Mouse (Mus musculus): ENCODE measurements around the gene Fxyd1. TPM values are rescaled to one million over a fixed set of nuclear protein-coding genes. Genes with fewer than 3 reads are reported as not detected.

Gene Fxyd1
- total and polyA plus RNA-seq, 3 experiments: 0.22 TPM; not detected in 2

Other genes with a start within 250 kb of the Fxyd1 start
- gene Ffar2, start 233.4 kb downstream of the Fxyd1 start, total RNA-seq (2012; rRNA removed): not detected in 2 replicates
- under 1 TPM in 1 of 2 experiments, not detected in 1; 0.04 TPM for gene Ffar2, start 233.4 kb downstream of the Fxyd1 start, polyA plus RNA-seq (2012; ENCODE audit: insufficient read depth in 1 of 2, insufficient read length in 2 of 2, low read depth in 1 of 2, low replicate concordance in 2 of 2, missing spikeins in 1 of 2)
- not detected in 2 replicates for gene Ffar3, start 201.0 kb downstream of the Fxyd1 start, total RNA-seq (2012; rRNA removed)
- gene Ffar3, start 201.0 kb downstream of the Fxyd1 start, polyA plus RNA-seq (2012; ENCODE audit: insufficient read depth in 1 of 2, insufficient read length in 2 of 2, low read depth in 1 of 2, low replicate concordance in 2 of 2, missing spikeins in 1 of 2): not detected
- not detected in 2 replicates for gene Ffar1, start 195.6 kb downstream of the Fxyd1 start, total RNA-seq (2012; rRNA removed)
- not detected for gene Ffar1, start 195.6 kb downstream of the Fxyd1 start, polyA plus RNA-seq (2012; ENCODE audit: insufficient read depth in 1 of 2, insufficient read length in 2 of 2, low read depth in 1 of 2, low replicate concordance in 2 of 2, missing spikeins in 1 of 2)
- gene Cd22, start 176.9 kb downstream of the Fxyd1 start, total RNA-seq (2012; rRNA removed): not detected in 2 replicates
- gene Cd22, start 176.9 kb downstream of the Fxyd1 start, polyA plus RNA-seq (2012; ENCODE audit: insufficient read depth in 1 of 2, insufficient read length in 2 of 2, low read depth in 1 of 2, low replicate concordance in 2 of 2, missing spikeins in 1 of 2): under 1 TPM in 1 of 2 experiments, not detected in 1; 0.07 TPM
- gene Mag, start 142.3 kb downstream of the Fxyd1 start, total RNA-seq (2012; rRNA removed): not detected in 2 replicates
- gene Mag, start 142.3 kb downstream of the Fxyd1 start, polyA plus RNA-seq (2012; ENCODE audit: insufficient read depth in 1 of 2, insufficient read length in 2 of 2, low read depth in 1 of 2, low replicate concordance in 2 of 2, missing spikeins in 1 of 2): not detected
- not detected in 2 replicates for gene Hamp2, start 132.5 kb downstream of the Fxyd1 start, total RNA-seq (2012; rRNA removed)
- not detected for gene Hamp2, start 132.5 kb downstream of the Fxyd1 start, polyA plus RNA-seq (2012; ENCODE audit: insufficient read depth in 1 of 2, insufficient read length in 2 of 2, low read depth in 1 of 2, low replicate concordance in 2 of 2, missing spikeins in 1 of 2)
- gene Hamp, start 113.2 kb downstream of the Fxyd1 start, total RNA-seq (2012; rRNA removed): not detected in 2 replicates
- not detected for gene Hamp, start 113.2 kb downstream of the Fxyd1 start, polyA plus RNA-seq (2012; ENCODE audit: insufficient read depth in 1 of 2, insufficient read length in 2 of 2, low read depth in 1 of 2, low replicate concordance in 2 of 2, missing spikeins in 1 of 2)
- gene Usf2, start 100.4 kb downstream of the Fxyd1 start, total RNA-seq (2012; rRNA removed): 34.4 and 43.0 TPM in 2 replicates
- 100 to 1,000 TPM in 1 of 2 experiments, not detected in 1; 144 TPM for gene Usf2, start 100.4 kb downstream of the Fxyd1 start, polyA plus RNA-seq (2012; ENCODE audit: insufficient read depth in 1 of 2, insufficient read length in 2 of 2, low read depth in 1 of 2, low replicate concordance in 2 of 2, missing spikeins in 1 of 2)
- not detected in 2 replicates for gene Lsr, start 83.7 kb downstream of the Fxyd1 start, total RNA-seq (2012; rRNA removed)
- gene Lsr, start 83.7 kb downstream of the Fxyd1 start, polyA plus RNA-seq (2012; ENCODE audit: insufficient read depth in 1 of 2, insufficient read length in 2 of 2, low read depth in 1 of 2, low replicate concordance in 2 of 2, missing spikeins in 1 of 2): under 1 TPM in 1 of 2 experiments, not detected in 1; 0.22 TPM
- not detected in 2 replicates for gene Fam187b, start 83.4 kb downstream of the Fxyd1 start, total RNA-seq (2012; rRNA removed)
- gene Fam187b, start 83.4 kb downstream of the Fxyd1 start, polyA plus RNA-seq (2012; ENCODE audit: insufficient read depth in 1 of 2, insufficient read length in 2 of 2, low read depth in 1 of 2, low replicate concordance in 2 of 2, missing spikeins in 1 of 2): not detected
- 38.6 and 39.4 TPM in 2 replicates for gene Fxyd5, start 14.7 kb downstream of the Fxyd1 start, total RNA-seq (2012; rRNA removed)
- gene Fxyd5, start 14.7 kb downstream of the Fxyd1 start, polyA plus RNA-seq (2012; ENCODE audit: insufficient read depth in 1 of 2, insufficient read length in 2 of 2, low read depth in 1 of 2, low replicate concordance in 2 of 2, missing spikeins in 1 of 2): 10 to 100 TPM in 1 of 2 experiments, not detected in 1; 57.5 TPM
- not detected in 2 replicates for gene Fxyd7, start 5.7 kb downstream of the Fxyd1 start, total RNA-seq (2012; rRNA removed)
- under 1 TPM in 1 of 2 experiments, not detected in 1; 0.11 TPM for gene Fxyd7, start 5.7 kb downstream of the Fxyd1 start, polyA plus RNA-seq (2012; ENCODE audit: insufficient read depth in 1 of 2, insufficient read length in 2 of 2, low read depth in 1 of 2, low replicate concordance in 2 of 2, missing spikeins in 1 of 2)
- gene Lgi4, start 2.1 kb upstream of the Fxyd1 start, total RNA-seq (2012; rRNA removed): not detected in 2 replicates
- not detected for gene Lgi4, start 2.1 kb upstream of the Fxyd1 start, polyA plus RNA-seq (2012; ENCODE audit: insufficient read depth in 1 of 2, insufficient read length in 2 of 2, low read depth in 1 of 2, low replicate concordance in 2 of 2, missing spikeins in 1 of 2)
- gene Fxyd3, start 19.5 kb upstream of the Fxyd1 start, total RNA-seq (2012; rRNA removed): not detected in 2 replicates
- gene Fxyd3, start 19.5 kb upstream of the Fxyd1 start, polyA plus RNA-seq (2012; ENCODE audit: insufficient read depth in 1 of 2, insufficient read length in 2 of 2, low read depth in 1 of 2, low replicate concordance in 2 of 2, missing spikeins in 1 of 2): not detected
- gene Hpn, start 58.1 kb upstream of the Fxyd1 start, total RNA-seq (2012; rRNA removed): 0.69 and 1.6 TPM in 2 replicates
- 1 to 10 TPM in 1 of 2 experiments, not detected in 1; 1.1 TPM for gene Hpn, start 58.1 kb upstream of the Fxyd1 start, polyA plus RNA-seq (2012; ENCODE audit: insufficient read depth in 1 of 2, insufficient read length in 2 of 2, low read depth in 1 of 2, low replicate concordance in 2 of 2, missing spikeins in 1 of 2)
- not detected in 2 replicates for gene Scn1b, start 69.8 kb upstream of the Fxyd1 start, total RNA-seq (2012; rRNA removed)
- not detected for gene Scn1b, start 69.8 kb upstream of the Fxyd1 start, polyA plus RNA-seq (2012; ENCODE audit: insufficient read depth in 1 of 2, insufficient read length in 2 of 2, low read depth in 1 of 2, low replicate concordance in 2 of 2, missing spikeins in 1 of 2)
- gene Gramd1a, start 98.7 kb upstream of the Fxyd1 start, total RNA-seq (2012; rRNA removed): 18.2 and 21.8 TPM in 2 replicates
- 10 to 100 TPM in 1 of 2 experiments, not detected in 1; 65.7 TPM for gene Gramd1a, start 98.7 kb upstream of the Fxyd1 start, polyA plus RNA-seq (2012; ENCODE audit: insufficient read depth in 1 of 2, insufficient read length in 2 of 2, low read depth in 1 of 2, low replicate concordance in 2 of 2, missing spikeins in 1 of 2)
- not detected in 2 replicates for gene Scgb2b2, start 233.3 kb upstream of the Fxyd1 start, total RNA-seq (2012; rRNA removed)
- not detected for gene Scgb2b2, start 233.3 kb upstream of the Fxyd1 start, polyA plus RNA-seq (2012; ENCODE audit: insufficient read depth in 1 of 2, insufficient read length in 2 of 2, low read depth in 1 of 2, low replicate concordance in 2 of 2, missing spikeins in 1 of 2)
- not detected in 2 replicates for gene Scgb1b2, start 234.6 kb upstream of the Fxyd1 start, total RNA-seq (2012; rRNA removed)
- gene Scgb1b2, start 234.6 kb upstream of the Fxyd1 start, polyA plus RNA-seq (2012; ENCODE audit: insufficient read depth in 1 of 2, insufficient read length in 2 of 2, low read depth in 1 of 2, low replicate concordance in 2 of 2, missing spikeins in 1 of 2): not detected

Measured in MEL (cell line).